Mouse (Mus musculus) gastrocnemius, adult 2 months (tissue): ENCODE measurements around the gene Zfp346. TPM values are rescaled to one million over a fixed set of nuclear protein-coding genes. Genes with fewer than 3 reads are reported as not detected.
"Not testable (repeated sequence)": the region's sequence is repeated elsewhere in the genome, so short reads cannot be mapped to it uniquely, and the experiment has no call there.

Experiments
- DNase-seq: peaks from one replicate; pipeline ENCODE4 v3.0.0; 2022
- H3K27ac ChIP-seq: fragments of 200-600 bp; 2 replicates; pipeline ENCODE4 v1.8.1; 2022; ENCODE audit warnings: mild to moderate bottlenecking
- H3K4me3 ChIP-seq: fragments of 200-600 bp; 2 replicates; pipeline ENCODE4 v1.8.1; 2022; ENCODE audit warnings: mild to moderate bottlenecking, moderate library complexity
- CTCF ChIP-seq: fragments of 200-600 bp; IDR thresholded peaks from 2 replicates; pipeline ENCODE4 v1.8.1; 2022; ENCODE audit warnings: antibody characterized with exemption, mild to moderate bottlenecking, moderate library complexity
- intact Hi-C: fragments of 180-260 bp; cut with DNase I; formaldehyde crosslinking; loops from one replicate; pipeline ENCODE4 v1.15.1; 2025
- long read RNA-seq, 2 experiments: library from polyadenylated mRNA; stranded (forward); transcript quantifications; one replicate each; pipeline ENCODE4 v2.0.0; 2021
- total RNA-seq, 2 experiments: library from RNA; stranded (reverse); gene quantifications; 2 replicates each; pipeline ENCODE4 v1.2.3; 2021

Zfp346 gene
- 10 to 100 TPM; 12.1 to 14.2 TPM for total RNA-seq
- long read RNA-seq, experiment 1, partial matches to known transcripts: 0 of 12 reads
- long read RNA-seq, experiment 1, other reads (novel, unspliced or antisense): 6 of 12 reads
- long read RNA-seq, experiment 2, transcript Zfp346-201 (7 exons, 3,333 nt): major isoform, 8 of 11 reads
- long read RNA-seq, experiment 2, partial matches to known transcripts: 0 of 11 reads
- long read RNA-seq, experiment 2, other reads (novel, unspliced or antisense): 3 of 11 reads

DNA sequence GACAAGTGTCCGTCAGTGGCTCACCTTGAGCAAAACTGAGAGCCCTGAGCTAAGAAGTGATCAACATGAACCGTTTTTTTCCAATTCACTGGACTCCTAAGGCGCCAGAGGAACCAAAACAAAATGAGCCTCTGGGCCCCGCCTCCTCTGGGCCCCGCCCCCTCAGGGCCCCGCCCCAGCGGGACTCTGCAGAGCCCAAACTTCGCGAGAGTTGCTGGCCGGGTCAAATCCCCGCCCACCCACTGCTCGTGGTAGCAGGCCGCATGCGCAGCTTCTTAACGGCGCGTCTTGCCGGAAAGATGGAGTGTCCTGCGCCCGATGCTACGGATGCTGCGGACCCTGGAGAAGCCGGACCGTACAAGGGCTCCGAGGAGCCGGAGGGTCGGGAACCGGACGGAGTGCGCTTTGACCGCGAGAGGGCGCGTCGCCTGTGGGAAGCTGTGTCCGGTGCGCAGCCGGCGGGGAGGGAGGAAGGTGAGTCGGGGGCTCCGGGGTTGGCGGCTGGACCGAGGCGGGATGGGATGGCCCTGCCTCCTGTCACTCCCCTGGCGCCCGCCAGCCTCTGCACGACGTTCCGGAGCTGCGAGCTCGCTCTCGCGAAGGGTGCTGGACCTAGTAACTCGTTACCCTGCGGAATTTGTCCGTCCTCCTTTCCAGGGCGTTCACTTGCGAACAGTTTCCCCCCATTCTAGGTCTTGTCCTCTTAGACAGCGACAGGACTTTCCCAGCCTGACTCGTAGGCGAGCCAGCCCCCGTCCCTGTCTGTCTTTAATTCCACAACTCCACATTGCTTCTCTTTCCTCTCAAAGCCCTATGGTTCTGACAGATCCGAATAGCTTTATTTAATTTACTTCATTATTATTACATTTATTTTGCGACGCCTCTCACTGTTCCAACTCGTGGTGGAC is at the start of gene Zfp346:
TSS of gene Zfp346 (plus strand) at position 267 of the 908 bp plus-strand sequence.
- Histone ChIP-seq H3K4me3 (peak within 1 kb of the TSS; percentile 81), H3K27ac (peak within 1 kb of the TSS; percentile 90)
- peak; percentile 99 for DNase-seq
- TF ChIP-seq CTCF: peak; percentile 50
- intact Hi-C loops: loop anchor here (5.0 kb wide), 1 partner anchor 62 kb away; no protein-coding TSS in a partner anchor

DNA sequence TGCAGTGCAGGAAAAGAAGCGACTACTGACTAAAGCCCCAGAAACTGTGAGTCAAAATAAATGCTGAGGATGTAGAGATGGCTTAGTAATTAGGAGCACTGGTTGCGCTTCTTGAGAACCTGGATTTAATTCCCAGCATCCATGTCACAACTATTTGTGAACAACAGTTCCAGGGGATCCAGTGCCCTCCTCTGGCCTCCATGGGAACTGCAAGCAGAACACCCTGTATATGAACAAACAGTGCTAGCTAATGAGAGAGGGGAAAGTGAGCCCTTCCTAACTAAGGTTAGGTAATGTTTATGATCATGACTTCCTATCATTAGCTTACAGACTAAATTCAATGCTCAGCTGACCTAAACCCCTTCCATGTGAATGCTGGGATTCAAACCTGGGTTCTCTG is 47.1 kb upstream of the Zfp346 start:
- Histone ChIP-seq H3K4me3 (no peak overlapping the region), H3K27ac (no peak overlapping the region)
- peak; percentile 20 for DNase-seq
- intact Hi-C loops: no loop called here
- TF ChIP-seq CTCF: peak; percentile 57

DNA sequence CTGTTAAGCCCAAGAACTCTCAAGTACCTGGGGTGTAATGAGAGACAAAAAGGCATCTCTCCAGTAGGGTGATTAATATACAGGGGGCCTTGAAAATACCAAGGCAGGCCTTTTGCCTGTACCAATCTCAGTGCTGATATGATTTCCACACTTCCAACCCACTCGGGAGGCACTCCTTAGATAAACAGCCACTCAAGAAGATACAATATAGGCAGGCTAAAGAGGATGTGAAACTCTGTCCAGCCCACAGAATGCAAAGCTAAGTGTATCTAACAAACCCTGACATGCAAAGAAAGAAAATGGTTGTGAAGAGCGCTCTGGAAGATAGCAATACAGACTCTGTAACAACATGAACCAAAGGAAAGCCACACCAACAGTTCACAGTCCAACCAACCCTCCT is 41.8 kb upstream of the Zfp346 start:
- no peak overlapping the region for H3K4me3 ChIP-seq
- no peak for DNase-seq
- TF ChIP-seq CTCF: no peak
- intact Hi-C loops: no loop called here
- H3K27ac ChIP-seq: no peak overlapping the region

DNA sequence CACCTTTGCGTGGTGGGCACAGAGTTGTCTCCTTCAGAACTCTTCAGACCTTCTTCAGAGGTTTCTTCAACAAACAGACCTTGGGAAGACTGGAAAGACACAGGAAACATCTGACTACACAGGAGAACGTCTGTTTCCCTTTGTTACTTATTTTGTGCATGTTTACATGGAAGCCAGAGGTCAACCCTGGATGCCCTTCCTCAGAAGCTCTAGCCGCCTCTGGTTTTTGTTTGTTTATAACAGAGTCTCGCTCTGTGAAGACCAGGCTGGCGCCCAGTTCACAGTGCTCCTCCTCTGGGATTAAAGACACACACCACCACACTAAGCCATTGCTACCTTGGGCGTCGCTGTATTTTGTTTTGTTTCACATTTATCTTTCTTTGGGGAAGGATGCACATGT is 35.4 kb upstream of the Zfp346 start:
- no peak for DNase-seq
- H3K4me3 ChIP-seq: no peak overlapping the region
- TF ChIP-seq CTCF: no peak
- intact Hi-C loops: loop anchor here (2.0 kb wide), 1 partner anchor 271 kb away; no protein-coding TSS in a partner anchor
- H3K27ac ChIP-seq: no peak overlapping the region

DNA sequence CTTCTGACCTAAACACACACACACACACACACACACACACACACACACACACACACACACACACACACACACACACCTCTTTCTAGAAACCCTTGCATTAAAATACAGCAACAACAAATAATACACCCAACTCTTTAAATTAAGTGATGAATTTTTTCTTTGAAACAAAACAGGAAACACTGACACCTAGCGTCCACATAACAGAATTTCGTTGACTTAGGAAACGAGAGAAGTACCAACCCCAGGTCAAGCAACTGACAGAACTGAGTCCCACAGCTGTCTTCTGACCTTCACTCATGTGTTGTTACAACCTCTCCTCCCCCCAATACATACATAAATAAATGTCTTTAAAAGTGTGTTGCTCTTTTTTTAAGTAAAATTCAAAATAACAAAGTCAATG is 33.8 kb upstream of the Zfp346 start:
- no peak for DNase-seq
- H3K27ac ChIP-seq: no peak overlapping the region
- intact Hi-C loops: loop anchor here (2.0 kb wide), 1 partner anchor 273 kb away; no protein-coding TSS in a partner anchor
- TF ChIP-seq CTCF: peak; percentile 67
- H3K4me3 ChIP-seq: no peak overlapping the region

GRCm38 (mm10) chr13:55075597-55075996 is 29.5 kb upstream of the Zfp346 start:
- DNase-seq: no peak
- no peak for TF ChIP-seq CTCF
- H3K4me3 ChIP-seq: no peak overlapping the region
- intact Hi-C loops: no loop called here
- H3K27ac ChIP-seq: peak overlapping the region; percentile 29

DNA sequence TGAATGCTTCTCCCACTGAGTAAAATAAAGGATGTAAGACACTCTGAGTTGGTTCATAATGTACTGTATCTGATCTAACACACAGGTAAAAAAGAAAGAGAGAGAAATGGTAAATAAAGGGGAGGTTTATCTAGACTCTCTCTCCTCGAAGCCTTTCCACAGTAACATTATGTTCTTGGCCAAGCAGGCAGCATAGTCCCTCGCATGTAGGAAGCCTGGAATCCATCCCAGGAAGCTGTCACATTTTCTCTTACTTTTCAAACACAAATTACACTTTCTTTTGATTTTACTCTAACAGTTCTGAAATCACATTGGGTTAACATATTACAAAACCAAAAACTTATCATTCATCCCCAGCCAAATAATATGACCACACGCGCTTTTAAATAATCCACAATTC is 12.5 kb upstream of the Zfp346 start:
- TF ChIP-seq CTCF: no peak
- H3K4me3 ChIP-seq: no peak overlapping the region
- no peak for DNase-seq
- no peak overlapping the region for H3K27ac ChIP-seq
- intact Hi-C loops: no loop called here

- H3K27ac ChIP-seq, DNase-seq, intact Hi-C loops, H3K4me3 ChIP-seq: not testable (repeated sequence)
- peak; percentile 40 for TF ChIP-seq CTCF
Observed at GRCm38 (mm10) chr13:55097841-55098240, 7.3 kb upstream of the Zfp346 start.

DNA sequence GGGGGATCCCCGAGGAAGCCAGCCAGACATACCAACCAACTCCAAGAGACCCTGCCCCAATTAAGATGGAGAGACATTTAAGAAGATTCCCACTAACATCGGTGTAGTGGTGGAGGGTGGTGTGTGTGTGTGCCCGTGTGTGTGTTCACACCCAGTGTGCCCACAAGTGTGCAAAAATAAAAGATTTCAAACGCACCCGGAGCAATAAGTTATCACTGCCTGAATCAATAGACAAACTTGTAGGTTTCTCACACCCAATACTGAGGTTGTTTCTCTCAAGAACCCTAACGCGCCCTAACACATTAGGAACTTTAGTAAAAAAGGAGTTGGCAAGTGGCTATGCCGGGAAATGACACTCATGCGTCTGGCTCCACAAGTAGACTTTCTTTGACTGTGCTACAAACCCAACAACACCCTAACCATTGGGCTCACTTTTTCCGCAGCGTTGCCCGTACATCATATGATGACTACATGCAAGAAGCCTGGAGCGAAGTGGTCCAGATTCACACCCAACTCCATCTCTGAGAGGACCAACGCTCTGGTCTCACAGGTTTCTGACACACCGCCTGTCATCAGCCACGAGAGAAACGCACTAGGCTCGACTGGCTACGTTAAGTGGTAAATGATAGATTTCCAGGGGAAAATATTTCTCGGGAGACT is 5.9 kb upstream of the Zfp346 start:
- H3K27ac ChIP-seq: peak overlapping the region; percentile 92
- intact Hi-C loops: no loop called here
- H3K4me3 ChIP-seq: peak overlapping the region; percentile 82
- no peak for TF ChIP-seq CTCF
- DNase-seq: peak; percentile 28

- peak; percentile 90 for DNase-seq
- peak; percentile 60 for TF ChIP-seq CTCF
- Histone ChIP-seq H3K27ac (peak within 1 kb of the TSS; percentile 92), H3K4me3 (peak within 1 kb of the TSS; percentile 82)
- intact Hi-C loops: no loop called here
Observed at GRCm38 (mm10) chr13:55099726-55100478, 5.2 kb upstream of the Zfp346 start, which contains the start of gene Uimc1. TSS of gene Uimc1 (minus strand) at chr13:55100300.

DNA sequence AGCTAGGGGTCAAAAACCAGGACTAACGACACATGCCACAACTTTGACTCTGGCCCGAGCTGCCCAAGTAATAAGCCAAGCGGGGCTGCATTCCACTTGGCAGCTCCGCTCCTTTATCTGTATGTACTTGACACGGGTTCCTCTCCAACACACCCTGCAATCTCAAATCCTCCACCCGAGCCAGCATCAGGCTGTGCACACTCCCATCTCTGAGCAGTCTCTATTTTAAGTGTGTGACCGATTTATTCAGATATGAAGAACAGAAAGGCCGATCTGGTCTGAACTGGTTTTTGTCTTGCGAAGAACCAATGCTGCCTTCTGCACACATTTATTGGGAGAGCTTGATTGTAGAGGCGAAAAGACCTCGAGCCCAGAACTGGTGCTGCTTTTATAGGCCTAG is 3.5 kb upstream of the Zfp346 start:
- DNase-seq: no peak
- intact Hi-C loops: no loop called here
- no peak overlapping the region for H3K27ac ChIP-seq
- no peak for TF ChIP-seq CTCF
- H3K4me3 ChIP-seq: no peak overlapping the region

- DNase-seq: no peak
- TF ChIP-seq CTCF: no peak
- intact Hi-C loops: no loop called here
- no peak overlapping the region for H3K27ac ChIP-seq
- no peak overlapping the region for H3K4me3 ChIP-seq
Observed at GRCm38 (mm10) chr13:55102366-55102765, 2.7 kb upstream of the Zfp346 start.
